In genomic region chr15:59831481-59831880, GRCm38 (mm10) we compare ENCODE assay signal across 12 mouse cellular contexts.
"Had no signal": no experiment of that assay in that cellular context is flagged by ENCODE, and none has a peak within 500 bp of the region (broad histone marks: within the 10 kb centered on the region; RNA-seq: fewer than 3 reads in every experiment).

No protein-coding gene starts in this region.

- ATAC-seq: liver, embryonic 12.5 days; midbrain, embryonic 16.5 days had no signal

- DNase-seq: kidney, adult 2 months; kidney, postnatal 14 days; right cerebral cortex, postnatal 4 days; thymus, postnatal 36 days had no signal

- H3K4me1 ChIP-seq: liver, embryonic 12.5 days; neural tube, embryonic 15.5 days had no signal

- H3K27ac ChIP-seq: kidney, embryonic 15.5 days; left cerebral cortex, adult 2 months; limb, embryonic 15.5 days; liver, embryonic 12.5 days; lung, embryonic 15.5 days; midbrain, embryonic 12.5 days; neural tube, embryonic 15.5 days had no signal

- H3K4me3 ChIP-seq: kidney, embryonic 15.5 days; left cerebral cortex, adult 2 months; limb, embryonic 15.5 days; liver, embryonic 12.5 days; lung, embryonic 15.5 days; midbrain, embryonic 12.5 days; neural tube, embryonic 15.5 days had no signal
